Mouse (Mus musculus) cerebellum, adult 8-10 months (tissue): Measurements from ENCODE around the gene Il23a.
"Not testable (repeated sequence)": the region's sequence is repeated elsewhere in the genome, so short reads cannot be mapped to it uniquely, and the experiment has no call there.

Experiments
- DNase-seq: peaks from one replicate; pipeline ENCODE4 v3.0.0; 2022

Gene Il23a

DNA sequence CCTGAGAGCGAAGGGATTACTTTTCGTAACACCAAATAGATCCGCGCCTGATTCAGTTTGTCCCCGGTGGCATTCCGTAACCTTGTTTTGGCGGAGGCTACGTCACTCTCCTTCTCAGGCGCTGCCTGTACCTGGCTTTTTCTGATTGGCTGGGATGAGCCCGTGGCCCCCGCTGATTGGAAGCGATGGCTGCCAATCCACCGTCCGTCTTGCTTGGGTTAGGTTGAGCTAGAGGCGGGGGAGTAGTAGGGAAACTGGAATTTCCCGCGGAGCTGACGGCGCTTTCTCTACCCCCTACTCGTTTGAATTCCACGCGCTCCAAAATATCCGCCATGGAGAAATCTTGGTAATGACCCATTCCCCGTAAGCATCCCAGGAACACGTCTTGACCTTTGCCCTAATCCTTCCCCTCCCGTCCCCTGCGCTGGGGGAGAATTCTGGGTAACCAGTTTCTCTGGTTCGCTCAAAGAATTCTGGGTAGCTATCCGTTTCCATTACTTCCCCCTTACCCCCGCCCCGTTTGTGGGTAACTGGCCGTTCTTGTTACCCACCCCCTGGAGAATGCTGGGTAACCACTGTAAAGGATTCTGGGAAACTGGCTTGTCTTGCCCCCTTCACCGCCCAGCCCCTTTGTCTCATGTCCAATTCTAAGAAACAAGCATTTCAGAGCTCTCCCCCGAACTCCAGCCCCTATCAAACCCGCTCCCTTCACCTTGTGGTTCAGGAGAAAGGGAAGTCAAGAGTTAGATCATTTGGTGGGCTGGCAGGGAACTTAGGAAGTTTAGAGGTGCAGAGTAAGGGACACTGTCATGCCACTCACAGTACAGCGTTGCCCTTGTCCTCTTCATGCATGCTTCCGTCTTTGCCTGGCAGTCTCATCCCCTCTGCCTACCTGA, 4.8 kb upstream of the Il23a start, which contains the start of gene Pan2:
Gene Pan2 (plus strand): TSS at position 210 of the 896 bp plus-strand sequence.
- peak; percentile 100 for DNase-seq

DNA sequence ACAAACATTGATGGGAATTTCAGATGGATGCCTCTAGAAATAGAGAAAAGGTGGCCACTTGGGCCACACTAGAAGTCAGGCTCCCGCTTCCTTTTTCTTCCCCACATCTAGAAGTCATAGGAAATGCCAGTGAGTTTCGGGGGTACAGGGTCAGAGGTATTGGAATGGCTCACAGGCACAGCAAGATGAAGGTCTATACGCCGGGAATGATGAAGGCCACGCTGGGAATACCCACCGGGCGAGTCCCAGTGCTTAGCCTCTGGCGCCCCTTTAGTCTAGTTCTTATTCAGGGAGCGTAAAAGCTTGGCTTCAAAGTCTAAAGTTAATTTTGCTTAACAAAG, 4.2 kb upstream of the Il23a start:
- no peak for DNase-seq

DNA sequence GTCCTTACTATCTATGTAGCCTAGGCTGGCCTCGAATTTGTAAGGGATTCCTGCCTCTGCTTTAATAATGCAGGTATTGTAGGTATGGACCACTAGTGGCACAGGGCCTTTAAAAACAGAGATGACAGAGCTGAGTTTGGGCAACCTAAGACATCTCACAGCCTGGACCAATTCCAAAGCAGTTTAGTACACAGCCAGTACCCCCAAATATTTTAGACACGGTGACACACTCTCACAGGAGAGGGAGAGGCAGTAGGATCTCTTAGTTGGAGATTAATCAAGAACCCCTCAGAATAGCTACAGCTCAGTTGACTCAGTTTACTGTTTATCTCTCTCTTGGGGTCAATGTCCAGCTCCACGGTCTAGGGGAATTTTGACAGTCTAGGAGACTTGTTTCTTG, 3.8 kb upstream of the Il23a start:
- DNase-seq = no peak

DNA sequence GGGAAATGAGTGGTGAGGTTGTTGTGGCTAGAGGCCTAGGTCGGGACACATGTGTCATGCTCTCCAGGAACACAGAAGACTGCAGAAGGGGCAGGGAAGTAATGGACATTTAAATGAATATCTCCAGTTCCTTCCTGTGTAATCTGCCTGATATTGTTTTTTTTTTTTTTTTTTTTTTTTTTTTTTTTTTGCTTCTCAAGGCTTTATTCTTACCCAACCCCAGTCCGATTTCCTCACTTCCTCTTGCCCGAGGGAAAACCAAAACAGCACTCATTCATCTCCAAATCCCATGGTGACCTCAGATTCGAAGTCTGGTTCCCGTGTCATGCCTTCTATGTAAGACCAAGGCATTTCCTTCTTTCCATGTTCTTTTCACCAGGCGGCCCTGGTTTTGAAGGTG, 309 bp downstream of the Il23a start:
- no peak for DNase-seq

DNA sequence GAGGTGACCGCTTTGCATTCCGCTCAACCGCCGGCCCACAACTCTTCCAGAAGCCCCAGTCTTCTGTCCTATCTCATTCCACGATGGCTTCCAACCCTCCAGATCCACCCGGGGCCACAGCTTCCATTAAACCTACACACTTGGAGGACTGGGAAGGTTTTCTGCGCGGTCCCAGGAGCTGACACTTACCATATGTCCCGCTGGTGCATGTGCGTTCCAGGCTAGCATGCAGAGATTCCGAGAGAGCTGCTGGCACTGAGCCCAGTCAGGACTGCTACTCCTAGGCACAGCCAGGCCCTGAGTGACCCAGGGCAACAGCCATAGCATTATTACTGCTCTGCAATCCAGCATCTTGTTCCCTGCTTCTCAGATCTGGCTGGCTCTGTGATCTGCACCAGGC, 930 bp downstream of the Il23a start:
- DNase-seq = peak; percentile 66

DNA sequence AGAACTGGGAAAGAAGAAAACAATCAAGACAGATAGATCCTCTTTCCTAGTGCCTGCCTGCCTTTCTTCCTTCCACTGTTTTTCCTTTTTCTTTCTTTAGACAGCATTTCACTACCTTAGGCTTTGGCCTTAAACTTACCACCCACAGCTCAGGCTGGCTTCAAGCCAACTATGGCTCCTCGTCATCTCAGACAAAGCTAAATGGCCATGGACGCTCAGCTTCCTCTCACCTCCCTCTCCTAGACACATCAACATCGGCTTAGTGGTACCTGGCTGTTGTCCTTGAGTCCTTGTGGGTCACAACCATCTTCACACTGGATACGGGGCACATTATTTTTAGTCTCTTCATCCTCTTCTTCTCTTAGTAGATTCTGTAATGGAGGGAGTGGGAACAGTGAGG, 1.3 kb downstream of the Il23a start:
- DNase-seq = peak; percentile 66

DNA sequence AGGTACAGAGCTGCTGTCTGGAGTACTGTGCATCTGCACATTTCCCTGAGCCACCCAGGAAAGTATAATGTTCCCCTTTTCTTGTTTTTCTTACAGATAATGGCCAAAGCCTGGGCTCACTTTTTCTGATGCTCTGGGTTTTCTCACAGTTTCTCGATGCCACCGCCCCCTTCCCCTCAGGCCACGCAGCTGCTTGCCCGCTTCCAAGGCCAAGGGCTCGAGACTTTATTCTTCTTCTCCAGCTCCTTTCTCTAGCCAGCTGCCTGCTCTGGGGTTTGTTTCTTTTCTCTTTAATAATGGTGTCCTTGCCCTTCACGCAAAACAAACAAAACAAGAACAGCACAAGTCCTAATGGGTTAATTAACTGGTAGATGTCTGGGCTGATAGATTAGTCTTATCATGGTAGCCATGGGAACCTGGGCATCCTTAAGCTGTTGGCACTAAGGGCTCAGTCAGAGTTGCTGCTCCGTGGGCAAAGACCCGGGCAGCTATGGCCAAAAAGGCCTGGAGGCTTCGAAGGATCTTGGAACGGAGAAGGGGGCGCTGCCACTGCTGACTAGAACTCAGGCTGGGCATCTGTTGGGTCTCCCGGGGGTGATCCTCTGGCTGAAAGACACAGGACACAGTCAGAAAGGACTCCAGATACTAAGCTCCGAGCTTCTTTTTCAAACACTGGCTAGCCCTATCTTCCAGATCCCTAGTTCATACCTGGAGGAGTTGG, 2.0 kb downstream of the Il23a start:
- DNase-seq = no peak

DNA sequence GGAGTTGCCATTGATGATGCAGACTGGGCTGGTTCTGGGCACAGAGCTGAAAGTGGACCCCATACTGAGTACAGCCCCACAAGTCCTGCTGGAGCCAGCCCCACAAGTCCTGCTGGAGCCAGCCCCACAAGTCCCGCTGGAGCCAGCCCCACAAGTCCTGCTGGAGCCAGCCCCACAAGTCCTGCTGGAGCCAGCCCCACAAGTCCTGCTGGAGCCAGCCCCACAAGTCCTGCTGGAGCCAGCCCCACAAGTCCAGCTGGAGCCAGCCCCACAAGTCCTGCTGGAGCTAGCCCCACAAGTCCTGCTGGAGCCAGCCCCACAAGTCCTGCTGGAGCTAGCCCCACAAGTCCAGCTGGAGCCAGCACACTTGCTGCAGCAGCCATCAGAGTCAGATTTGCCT, 8.0 kb downstream of the Il23a start:
- DNase-seq = not testable (repeated sequence)

DNA sequence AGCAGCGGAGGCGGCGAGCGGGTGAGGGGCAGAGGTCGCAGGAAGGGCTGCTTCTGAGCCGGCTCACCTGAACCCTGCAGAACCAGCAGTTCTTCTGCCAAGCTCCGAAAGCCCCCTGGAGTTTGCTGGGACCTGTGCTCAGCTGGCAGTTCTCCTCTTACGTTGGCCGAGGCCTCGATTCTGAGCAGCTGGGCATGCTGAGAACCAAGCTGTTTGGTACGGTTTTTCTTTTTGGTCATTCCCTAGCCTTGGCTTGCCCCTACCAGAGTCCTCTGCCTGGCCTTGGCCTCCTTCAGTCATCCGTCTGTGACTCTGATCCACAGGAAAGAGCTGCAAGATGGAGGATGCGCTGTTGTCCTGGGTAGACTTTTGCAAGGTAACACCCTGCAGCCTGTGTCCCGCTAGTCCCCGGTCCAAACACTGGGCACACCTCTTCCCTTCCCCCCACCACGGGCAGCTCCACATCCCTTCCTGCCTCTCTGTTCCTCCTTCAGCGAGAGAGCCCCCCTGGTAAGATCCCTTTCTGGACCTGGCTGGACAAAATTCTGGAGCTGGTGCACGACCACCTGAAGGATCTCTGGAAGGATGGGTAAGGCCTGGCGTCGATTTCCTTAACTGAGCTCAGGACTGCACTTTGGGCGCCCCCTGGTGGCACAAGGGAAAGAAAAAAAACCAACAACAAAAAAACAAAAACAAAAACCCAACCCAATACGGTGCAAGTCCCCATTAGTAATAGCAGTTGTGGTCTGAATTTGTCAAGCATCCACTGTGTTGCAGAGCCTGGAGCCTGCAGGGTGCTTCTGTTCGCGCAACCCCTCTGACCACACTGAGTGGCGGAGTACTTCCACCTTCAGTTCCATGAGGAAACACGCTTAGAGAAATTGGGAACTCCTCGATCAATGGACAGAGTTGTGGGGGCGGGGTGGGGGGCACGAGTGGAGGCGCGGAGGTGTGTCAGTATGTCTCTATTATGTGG, 14.7 kb downstream of the Il23a start:
- peak; percentile 96 for DNase-seq

DNA sequence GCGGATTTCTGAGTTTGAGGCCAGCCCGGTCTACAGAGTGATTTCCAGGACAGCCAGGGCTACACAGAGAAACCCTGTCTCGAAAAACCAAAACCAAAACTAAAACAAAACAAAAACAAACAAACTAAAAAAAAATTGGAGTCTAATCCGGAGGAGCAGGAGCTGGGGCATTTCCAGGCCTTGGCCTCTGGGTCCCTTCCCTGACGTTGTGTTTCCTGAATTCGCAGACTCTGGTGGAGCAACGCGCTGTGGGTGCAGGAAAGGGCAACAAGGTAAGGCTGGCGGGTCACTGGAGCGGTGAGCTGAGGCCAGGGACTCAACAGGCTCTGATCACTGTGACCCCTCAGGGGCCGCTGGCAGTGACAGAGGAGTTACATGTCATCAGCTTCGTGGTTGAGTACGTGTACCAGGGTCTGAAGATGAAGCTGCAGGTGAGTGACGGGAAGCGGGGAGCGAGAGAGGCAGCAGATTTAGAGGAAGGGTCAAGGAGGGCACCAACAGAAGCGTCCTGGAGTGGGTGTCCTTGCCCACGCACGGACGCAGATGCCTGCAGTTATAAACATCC, 15.6 kb downstream of the Il23a start:
- DNase-seq = no peak

DNA sequence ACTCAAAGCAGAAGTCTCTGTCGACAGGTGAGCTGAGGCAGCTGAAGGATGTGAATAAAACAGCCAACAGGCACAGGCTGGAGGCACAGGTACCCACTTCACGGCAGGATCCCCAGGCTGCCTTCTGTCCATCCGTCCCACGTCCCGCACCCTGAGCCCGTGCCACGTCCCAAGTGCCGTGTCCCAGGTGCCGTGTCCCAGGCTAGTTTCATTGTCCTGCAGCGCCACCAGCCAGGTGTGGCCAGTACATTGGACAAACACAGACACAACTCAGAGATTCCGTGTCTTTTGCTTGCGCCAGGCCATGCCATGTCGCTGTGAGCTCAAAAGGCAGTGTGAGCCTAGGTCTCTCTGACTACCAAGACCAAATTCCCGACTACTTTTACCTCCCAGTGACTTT, 16.9 kb downstream of the Il23a start:
- peak; percentile 35 for DNase-seq

DNA sequence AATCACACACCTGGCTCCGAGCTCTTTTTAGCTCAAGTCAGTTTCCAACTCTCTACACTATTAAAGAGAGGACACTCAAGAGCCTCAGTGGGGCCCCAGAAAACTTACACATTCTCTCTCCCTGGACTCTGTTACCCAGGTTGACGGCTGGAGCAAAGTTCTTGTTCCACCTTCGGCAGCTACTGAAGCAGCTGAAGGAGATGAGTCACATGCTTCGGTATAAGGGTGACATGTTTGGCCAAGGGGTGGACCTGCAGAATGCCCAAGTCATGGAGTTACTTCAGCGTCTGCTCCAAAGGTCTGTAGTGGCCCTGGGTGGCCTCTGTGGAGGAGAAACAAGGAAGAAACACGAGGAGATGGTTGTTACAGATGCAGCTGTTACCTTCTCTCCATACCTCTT, 17.6 kb downstream of the Il23a start:
- peak; percentile 13 for DNase-seq

DNA sequence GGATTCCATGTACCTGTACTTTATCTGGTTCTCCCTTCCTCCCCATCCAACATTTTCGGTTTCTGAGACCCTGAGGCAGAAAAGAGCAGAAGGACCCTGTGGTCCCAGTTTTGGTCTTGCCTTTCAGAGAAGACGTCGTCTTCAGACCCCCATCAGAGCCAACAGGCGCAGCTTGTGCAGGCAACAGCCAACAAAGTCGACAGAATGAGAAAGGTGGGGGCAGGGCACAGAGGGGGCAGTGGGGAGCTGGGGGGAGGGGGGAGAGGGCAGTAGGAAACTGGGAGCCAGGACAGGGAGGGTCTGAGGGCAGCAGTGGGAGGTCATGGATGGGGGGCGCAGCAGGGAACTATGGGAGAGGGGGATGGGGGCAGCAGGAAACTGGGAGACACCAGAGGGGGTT, 20.4 kb downstream of the Il23a start:
- DNase-seq = no peak

DNA sequence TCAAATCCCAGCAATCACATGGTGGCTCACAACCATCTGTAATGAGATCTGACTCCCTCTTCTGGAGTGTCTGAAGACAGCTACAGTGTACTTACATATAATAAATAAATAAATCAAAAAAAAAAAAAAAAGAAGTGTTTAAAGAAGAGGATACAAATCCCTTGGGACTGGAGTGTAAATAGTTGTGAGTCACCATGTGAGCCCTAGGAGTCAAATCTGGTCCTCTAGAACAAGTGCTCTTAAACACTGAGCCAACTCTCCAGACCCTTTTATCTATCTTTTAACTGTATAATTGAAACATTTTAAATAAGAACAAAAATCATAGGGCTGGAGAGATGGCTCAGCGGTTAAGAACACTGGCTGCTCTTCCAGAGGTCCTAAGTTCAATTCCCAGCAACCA, 23.2 kb downstream of the Il23a start:
- not testable (repeated sequence) for DNase-seq

DNA sequence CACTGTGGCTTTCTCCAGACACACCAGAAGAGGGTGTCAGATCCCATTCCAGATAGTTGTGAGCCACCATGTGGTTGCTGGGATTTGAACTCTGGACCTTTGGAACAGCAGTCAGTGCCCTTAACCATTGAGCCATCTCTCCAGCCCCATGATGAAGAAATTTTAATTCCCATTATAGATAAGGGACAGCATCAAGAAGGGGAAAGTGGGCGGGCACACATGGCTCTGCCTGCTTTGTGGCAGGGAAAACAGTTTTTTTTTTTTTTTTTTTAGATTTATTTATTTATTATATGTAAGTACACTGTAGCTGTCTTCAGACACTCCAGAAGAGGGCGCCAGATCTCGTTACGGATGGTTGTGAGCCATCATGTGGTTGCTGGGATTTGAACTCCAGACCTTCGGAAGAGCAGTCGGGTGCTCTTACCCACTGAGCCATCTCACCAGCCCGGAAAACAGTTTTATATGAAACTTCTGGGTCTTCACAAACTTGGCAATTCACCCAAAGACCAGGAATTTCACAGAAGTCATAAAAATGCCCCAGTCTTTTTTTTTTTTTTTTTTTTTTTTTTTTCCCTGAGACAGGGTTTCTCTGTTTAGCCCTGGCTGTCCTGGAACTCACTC, 25.6 kb downstream of the Il23a start:
- DNase-seq = not testable (repeated sequence)

DNA sequence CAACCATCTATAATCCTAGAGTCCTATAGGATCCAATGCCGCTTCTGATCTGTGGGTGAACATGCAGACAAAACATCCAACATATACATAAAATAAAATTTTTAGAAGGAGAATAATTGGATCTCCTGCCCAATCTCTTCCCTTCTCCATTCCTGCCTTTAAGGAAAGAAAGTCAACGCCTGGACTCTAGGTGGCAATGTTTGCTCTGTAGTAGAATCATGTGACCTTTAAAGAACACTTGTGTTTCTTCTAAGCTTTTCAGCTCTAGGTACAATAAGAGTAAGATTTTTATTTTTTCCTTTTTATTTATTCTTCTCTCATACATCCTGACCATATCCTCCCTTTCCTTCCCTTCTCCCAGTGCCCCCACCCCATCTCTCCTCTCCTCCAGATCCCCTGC, 26.7 kb downstream of the Il23a start:
- DNase-seq = no peak

DNA sequence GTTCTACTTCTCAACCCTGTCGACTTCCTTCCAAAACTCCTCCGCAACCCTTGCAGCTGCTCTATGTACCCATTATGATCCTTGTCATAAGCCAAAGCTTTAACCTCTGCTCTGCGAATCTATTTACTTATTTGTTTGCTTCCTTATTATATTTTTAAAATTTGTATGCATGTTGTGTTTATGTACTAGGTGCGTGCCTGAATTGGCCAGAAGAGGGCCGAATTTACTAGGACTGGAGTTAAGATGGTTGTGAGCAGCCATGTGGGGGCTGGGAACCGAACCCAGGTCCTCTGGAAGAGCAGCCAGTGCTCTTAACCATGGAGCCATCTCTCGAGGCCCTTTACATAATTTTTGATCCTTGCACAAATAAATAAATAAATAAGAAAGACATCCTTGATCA, 27.7 kb downstream of the Il23a start:
- no peak for DNase-seq

DNA sequence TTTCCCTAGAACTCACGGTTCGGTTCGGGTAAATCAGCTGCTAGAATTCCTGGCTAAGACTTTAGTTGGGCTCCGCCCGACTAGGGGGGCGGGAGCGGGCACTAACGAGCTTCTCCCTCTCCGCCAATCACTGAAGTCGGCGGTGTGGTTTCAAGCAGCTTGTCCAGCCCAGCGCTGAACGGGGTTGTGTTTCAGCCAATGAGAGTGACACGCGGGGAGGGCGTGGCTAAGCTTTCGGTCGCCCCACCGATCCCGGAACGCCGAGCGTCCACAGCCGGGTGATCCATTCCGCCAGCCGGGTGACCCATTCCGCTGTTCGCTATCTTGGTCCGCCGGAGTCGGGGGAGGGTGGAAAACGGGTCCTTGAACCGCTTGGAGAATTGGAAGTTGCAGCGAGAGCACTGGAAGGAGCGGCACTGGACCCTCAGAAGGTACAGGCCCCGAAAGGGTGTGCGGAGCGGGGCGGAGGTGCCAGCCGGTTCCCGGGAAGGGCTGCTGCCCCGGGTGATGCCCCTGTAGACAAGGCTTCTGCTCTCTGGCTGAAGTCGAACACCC, 28.2 kb downstream of the Il23a start, which contains the start of gene Stat2:
Gene Stat2 (plus strand): TSS at position 273 of the 555 bp plus-strand sequence.
- peak; percentile 95 for DNase-seq

DNA sequence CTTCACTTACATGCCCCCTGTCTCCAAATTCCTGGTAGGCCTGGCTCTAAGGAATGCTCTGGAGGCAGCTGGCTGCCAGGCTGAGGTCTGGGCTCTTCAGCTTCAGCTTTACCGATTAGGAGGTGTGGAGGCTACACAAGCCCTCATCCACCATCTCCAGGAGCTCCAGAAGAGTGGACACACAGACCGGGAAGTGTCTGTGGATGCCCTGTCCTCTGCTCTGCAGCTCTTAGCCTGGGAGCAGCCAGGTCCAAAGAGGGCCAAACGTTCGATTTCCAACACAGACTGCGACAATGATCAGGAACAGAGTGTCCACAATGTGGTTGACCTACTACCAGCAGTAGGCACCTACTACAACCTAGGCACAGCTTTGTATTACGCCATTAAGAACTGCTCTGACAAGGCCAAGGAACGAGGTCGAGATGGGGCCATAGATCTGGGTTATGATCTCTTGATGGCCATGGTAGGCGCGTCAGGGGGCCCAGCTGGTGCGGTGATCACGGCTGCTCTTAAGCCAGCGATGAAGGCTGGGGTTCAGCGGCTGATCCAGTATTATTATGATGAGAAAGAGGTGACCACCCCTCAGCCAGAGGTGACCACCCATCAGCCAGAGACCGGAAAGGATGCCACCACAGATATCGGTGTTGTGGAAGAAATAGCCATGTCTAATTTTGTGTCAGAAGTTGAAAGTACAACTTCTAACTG, 29.2 kb downstream of the Il23a start:
- no peak for DNase-seq

DNA sequence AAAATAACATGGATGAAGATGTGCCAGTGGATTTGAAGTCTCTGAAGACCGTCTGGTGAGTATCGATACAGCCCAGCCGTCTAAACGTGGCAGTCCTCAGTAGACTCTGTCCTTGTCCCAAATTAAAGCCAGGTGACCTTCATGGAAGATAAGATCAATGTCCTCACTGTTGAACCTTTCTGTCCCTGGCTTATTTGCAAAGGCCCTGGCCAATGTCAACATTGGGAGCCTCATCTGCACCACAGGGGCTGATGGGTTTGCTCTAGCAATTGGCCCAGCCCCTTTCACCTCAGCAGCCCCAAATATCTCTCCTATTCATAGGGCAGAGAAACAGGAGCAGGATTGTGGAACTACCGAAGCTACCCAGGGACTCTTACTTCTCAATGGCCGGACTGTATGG, 30.2 kb downstream of the Il23a start, which contains the start of gene Apof:
Gene Apof (plus strand): TSS at position 301 of the 400 bp plus-strand sequence.
- DNase-seq = no peak
